Mouse (Mus musculus) heart, postnatal 0 days (tissue): ENCODE measurements around the gene Tanc1. TPM values are rescaled to one million over a fixed set of nuclear protein-coding genes. Genes with fewer than 3 reads are reported as not detected.

ENCODE experiments used
- ATAC-seq: fragments of 200-750 bp; cut with Nextera tagmentation; 2 replicates; pipeline ENCODE4 v1.8.0; 2017; ENCODE audit warnings: low read depth, moderate number of reproducible peaks, moderate library complexity; ENCODE audit not compliant: insufficient read depth
- DNase-seq: peaks from one replicate; pipeline ENCODE4 v3.0.0-alpha.2; 2016; ENCODE audit warnings: low spot score
- H3K27ac ChIP-seq: fragments of 300-500 bp; sonication (generic); 2 replicates; pipeline ENCODE4 v1.5.1; 2014; ENCODE audit warnings: low read depth, mild to moderate bottlenecking
- H3K27me3 ChIP-seq: fragments of 300-500 bp; sonication (generic); 2 replicates; pipeline ENCODE4 v1.6.1; 2014; ENCODE audit warnings: low read length, mixed read lengths; ENCODE audit not compliant: control insufficient read depth, insufficient read depth
- H3K36me3 ChIP-seq: fragments of 300-500 bp; sonication (generic); replicated peaks from 2 replicates; pipeline ENCODE4 v1.6.1; 2014; ENCODE audit warnings: low read length, mixed read lengths; ENCODE audit not compliant: control insufficient read depth, insufficient read depth
- H3K4me1 ChIP-seq: fragments of 300-500 bp; sonication (generic); 2 replicates; pipeline ENCODE4 v1.6.1; 2014; ENCODE audit warnings: antibody characterized with exemption; ENCODE audit not compliant: control insufficient read depth, insufficient read depth
- H3K4me2 ChIP-seq: fragments of 300-500 bp; sonication (generic); 2 replicates; pipeline ENCODE4 v1.6.1; 2014; ENCODE audit warnings: low read depth, mild to moderate bottlenecking, low read length, moderate library complexity
- H3K4me3 ChIP-seq: fragments of 300-500 bp; sonication (generic); 2 replicates; pipeline ENCODE4 v1.5.1; 2014; ENCODE audit warnings: low read depth, low read length
- H3K9ac ChIP-seq: fragments of 300-500 bp; sonication (generic); replicated peaks from 2 replicates; pipeline ENCODE4 v1.6.1; 2014; ENCODE audit warnings: low read depth, low read length, mixed read lengths
- H3K9me3 ChIP-seq: fragments of 300-500 bp; sonication (generic); replicated peaks from 2 replicates; pipeline ENCODE4 v1.6.1; 2016; ENCODE audit warnings: low read length; ENCODE audit not compliant: control insufficient read depth
- CTCF ChIP-seq: IDR thresholded peaks from 2 replicates; pipeline ENCODE4 v1.5.1; 2016; ENCODE audit warnings: antibody characterized with exemption, control low read depth, low read depth
- EP300 ChIP-seq: IDR thresholded peaks from 2 replicates; pipeline ENCODE4 v1.6.1; 2016; ENCODE audit warnings: antibody characterized with exemption, low read depth
- WGBS: fragments of 180-500 bp; shearing (Covaris S2); extraction: QIAGEN DNeasy Blood & Tissue Kit; methylation state at CpG from one replicate; pipeline ENCODE4 v1.1.7; 2014; 5-methylcytosine and 5-hydroxymethylcytosine counted together
- polyA plus RNA-seq: library from polyadenylated mRNA; unstranded; fragments of >200 nt; fragmentation: Nextera tagmentation; extraction: Ambion mirVana; gene quantifications from 2 replicates; pipeline ENCODE4 v1.2.1, GENCODE M21; 2015
- total RNA-seq: library from RNA; depleted of rRNA; stranded (reverse); fragments of >200 nt; gene quantifications from 2 replicates; pipeline ENCODE4 v1.2.3, GENCODE M21; 2014; ENCODE audit warnings: low replicate concordance

Gene Tanc1
- total and polyA plus RNA-seq, 2 experiments from 2014 or later, result 12.3 to 21.9 TPM

DNA sequence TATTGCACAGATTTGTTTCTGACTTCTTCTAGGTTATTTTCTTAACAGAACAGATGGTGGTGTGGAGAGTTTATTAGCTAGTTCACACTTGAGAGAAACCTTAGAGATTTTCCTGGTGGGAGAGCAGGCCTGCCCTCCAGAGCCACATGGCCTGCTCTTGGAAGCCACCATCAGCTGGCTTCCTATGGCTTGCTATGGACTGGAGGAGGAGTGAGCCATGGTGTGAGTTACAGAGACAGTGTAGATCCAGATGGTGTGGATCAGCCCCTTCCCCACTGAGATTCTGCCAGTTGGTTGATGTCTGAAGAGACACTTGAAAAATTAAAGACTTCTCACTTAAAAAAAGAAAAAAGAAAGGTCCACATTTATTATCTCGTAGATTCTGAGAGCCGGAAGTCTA, 209.2 kb downstream of the Tanc1 start:
- Histone ChIP-seq H3K4me2 (no peak overlapping the region), H3K27ac (no peak overlapping the region), H3K36me3 (peaks cover 59% of the 10 kb centered on the region), H3K4me1 (peaks cover 15% of the 10 kb centered on the region), H3K9me3 (no peaks in the 10 kb centered on the region), H3K27me3 (no peaks in the 10 kb centered on the region), H3K4me3 (no peak overlapping the region), H3K9ac (no peak overlapping the region)
- TF ChIP-seq EP300 (no peak), CTCF (no peak)
- DNase-seq, result no peak
- ATAC-seq, result no peak
- WGBS, result 87% methylated on average over 2 of the region's 2 CpGs

DNA sequence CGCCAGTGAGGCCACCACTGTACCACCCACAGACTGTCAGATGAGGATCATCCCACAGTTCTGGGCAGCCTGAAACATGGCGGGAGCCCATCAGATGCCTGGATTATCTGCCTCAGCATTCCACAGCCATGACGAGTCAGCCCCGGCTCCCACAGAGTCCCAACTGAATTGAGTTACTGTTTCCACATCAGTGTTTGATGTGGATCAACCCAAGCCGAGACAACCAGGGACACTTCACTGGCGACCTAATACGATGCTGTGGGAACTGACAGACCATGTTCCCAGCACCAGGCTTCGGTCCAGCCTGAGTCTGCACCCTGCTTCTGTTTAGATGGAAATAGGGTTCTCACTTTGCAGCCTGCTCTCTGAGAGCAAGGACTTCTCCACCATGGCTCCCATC, 212.4 kb downstream of the Tanc1 start:
- 22% methylated on average over 8 of the region's 8 CpGs for WGBS
- peak; percentile 30; the same call in 1 of the 2 replicates for ATAC-seq
- Histone ChIP-seq H3K4me2 (peak overlapping the region; percentile 20; the same call in 1 of the 2 replicates), H3K27me3 (no peaks in the 10 kb centered on the region), H3K4me3 (no peak overlapping the region), H3K36me3 (peaks cover 28% of the 10 kb centered on the region), H3K9ac (no peak overlapping the region), H3K27ac (peak overlapping the region; percentile 85), H3K9me3 (no peaks in the 10 kb centered on the region), H3K4me1 (peaks cover 41% of the 10 kb centered on the region)
- no peak for TF ChIP-seq CTCF
- TF ChIP-seq EP300, result no peak
- DNase-seq, result peak; percentile 40

GRCm38 (mm10) chr2:59825380-59825779, 213.5 kb downstream of the Tanc1 start:
- WGBS, result 70% methylated on average over 4 of the region's 4 CpGs
- DNase-seq (no peak), ATAC-seq (no peak)
- H3K4me3 ChIP-seq, result no peak overlapping the region
- no peak overlapping the region for H3K9ac ChIP-seq
- peaks cover 17% of the 10 kb centered on the region; the same call in 1 of the 2 replicates for H3K36me3 ChIP-seq
- no peak overlapping the region for H3K4me2 ChIP-seq
- H3K27me3 ChIP-seq, result no peaks in the 10 kb centered on the region
- H3K9me3 ChIP-seq, result no peaks in the 10 kb centered on the region
- TF ChIP-seq EP300 (no peak), CTCF (no peak)
- peak overlapping the region; percentile 85 for H3K27ac ChIP-seq
- H3K4me1 ChIP-seq, result peaks cover 51% of the 10 kb centered on the region

DNA sequence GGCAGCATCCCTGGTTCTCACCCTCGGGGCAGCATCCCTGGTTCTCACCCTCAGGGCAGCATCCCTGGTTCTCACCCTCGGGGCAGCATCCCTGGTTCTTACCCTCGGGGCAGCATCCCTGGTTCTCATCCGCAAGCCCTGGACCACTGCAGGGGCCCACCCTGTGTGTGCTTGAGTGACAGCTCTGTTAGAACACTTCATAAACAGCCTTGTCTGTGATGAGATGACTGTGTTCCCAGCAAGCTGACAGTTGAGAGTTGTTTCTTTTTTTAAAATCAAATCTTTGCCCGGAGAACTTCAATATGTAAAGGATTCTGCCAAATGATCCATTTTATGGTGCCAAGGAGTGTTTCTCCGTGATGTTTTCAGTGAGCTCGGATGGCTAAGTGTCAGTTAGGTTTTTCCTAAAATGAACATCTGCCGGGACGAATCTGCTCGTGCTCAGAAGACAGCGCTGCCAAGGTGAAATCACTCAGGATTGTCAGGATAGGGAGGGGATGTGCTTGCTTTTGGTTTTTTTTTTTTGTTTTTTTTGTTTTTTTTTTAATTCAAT, 216.3 kb downstream of the Tanc1 start:
- H3K27me3 ChIP-seq, result no peaks in the 10 kb centered on the region
- H3K27ac ChIP-seq, result peak overlapping the region; percentile 95
- 46% methylated on average over 11 of the region's 11 CpGs for WGBS
- H3K4me2 ChIP-seq, result no peak overlapping the region
- no peak for TF ChIP-seq EP300
- no peak for TF ChIP-seq CTCF
- no peak overlapping the region for H3K9ac ChIP-seq
- no peak for ATAC-seq
- no peak overlapping the region for H3K4me3 ChIP-seq
- peaks cover 65% of the 10 kb centered on the region for H3K4me1 ChIP-seq
- no peaks in the 10 kb centered on the region for H3K36me3 ChIP-seq
- no peak for DNase-seq
- no peaks in the 10 kb centered on the region for H3K9me3 ChIP-seq

- no peak overlapping the region for H3K4me3 ChIP-seq
- peaks cover 72% of the 10 kb centered on the region for H3K4me1 ChIP-seq
- H3K36me3 ChIP-seq, result no peaks in the 10 kb centered on the region
- 0 out of 2 replicates have a peak overlapping the region, but pooled peaks have one; percentile 27 for H3K9ac ChIP-seq
- peak; percentile 79 for ATAC-seq
- H3K4me2 ChIP-seq, result peak overlapping the region; percentile 48
- no peaks in the 10 kb centered on the region for H3K9me3 ChIP-seq
- H3K27ac ChIP-seq, result peak overlapping the region; percentile 95
- no peaks in the 10 kb centered on the region for H3K27me3 ChIP-seq
- TF ChIP-seq EP300 (peak; percentile 90), CTCF (no peak)
- peak; percentile 93 for DNase-seq
- 6% methylated on average over 14 of the region's 14 CpGs for WGBS
Observed at GRCm38 (mm10) chr2:59828777-59829508, 217.1 kb downstream of the Tanc1 start.

GRCm38 (mm10) chr2:59829718-59830117, 217.9 kb downstream of the Tanc1 start:
- DNase-seq, result no peak
- H3K27me3 ChIP-seq, result no peaks in the 10 kb centered on the region
- WGBS, result 50% methylated on average over 7 of the region's 7 CpGs
- H3K9ac ChIP-seq, result peak overlapping the region; percentile 27
- no peak overlapping the region for H3K4me3 ChIP-seq
- peaks cover 4% of the 10 kb centered on the region for H3K36me3 ChIP-seq
- peak overlapping the region; percentile 95 for H3K27ac ChIP-seq
- H3K9me3 ChIP-seq, result no peaks in the 10 kb centered on the region
- no peak for TF ChIP-seq EP300
- TF ChIP-seq CTCF, result no peak
- peak overlapping the region; percentile 48 for H3K4me2 ChIP-seq
- peaks cover 73% of the 10 kb centered on the region for H3K4me1 ChIP-seq
- ATAC-seq, result no peak
